Mouse (Mus musculus): Measurements from ENCODE around the gene Gm17509. TPM values are rescaled to one million over a fixed set of nuclear protein-coding genes. Genes with fewer than 3 reads are reported as not detected.

The Gm17509 gene
- polyA plus RNA-seq, 1 experiment from 2014 or later, result 0.57 TPM

DNA sequence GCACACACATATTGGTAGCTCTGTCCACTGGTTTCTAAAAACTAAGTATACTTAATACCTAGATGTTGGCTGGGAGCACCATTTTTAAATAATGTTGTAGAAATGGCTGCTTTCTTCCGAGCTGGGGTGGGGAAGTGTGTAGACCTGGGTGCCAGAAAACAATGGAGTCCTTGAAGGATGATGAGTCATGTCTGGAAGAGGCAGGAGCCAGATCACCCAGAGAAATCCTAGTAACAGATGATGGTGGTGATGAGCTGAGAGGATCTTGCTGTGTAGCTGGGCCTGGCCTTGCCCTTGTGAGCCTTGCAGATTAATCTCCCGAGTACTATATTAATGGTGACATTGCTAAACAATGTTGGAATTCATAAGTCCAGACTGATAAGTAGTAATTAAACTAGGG lies 4.0 kb upstream of the Gm17509 start:
- Histone ChIP-seq H3K9ac (no peak overlapping the region), H3K4me1 (replicated peaks) (peaks cover 23% of the 10 kb centered on the region), H3K27ac (no peak overlapping the region), H3K4me2 (no peak overlapping the region), H3K36me3 (no peaks in the 10 kb centered on the region), H3K27me3 (no peaks in the 10 kb centered on the region), H3K9me3 (no peaks in the 10 kb centered on the region), H3K4me3 (no peak overlapping the region)
- WGBS, result 83% methylated on average over 2 of the region's 2 CpGs
- ATAC-seq (ENCODE audit: low FRiP score), result no peak

- Histone ChIP-seq H3K4me3 (no peak overlapping the region), H3K9me3 (no peaks in the 10 kb centered on the region), H3K4me2 (no peak overlapping the region), H3K4me1 (replicated peaks) (peaks cover 28% of the 10 kb centered on the region), H3K36me3 (no peaks in the 10 kb centered on the region), H3K27ac (no peak overlapping the region), H3K27me3 (no peaks in the 10 kb centered on the region), H3K9ac (no peak overlapping the region)
- no peak for ATAC-seq (ENCODE audit: low FRiP score)
- 61% methylated on average over 5 of the region's 5 CpGs for WGBS
These were observed 2.2 kb upstream of the Gm17509 start for GRCm38 (mm10) chr13:117223125-117223524.

DNA sequence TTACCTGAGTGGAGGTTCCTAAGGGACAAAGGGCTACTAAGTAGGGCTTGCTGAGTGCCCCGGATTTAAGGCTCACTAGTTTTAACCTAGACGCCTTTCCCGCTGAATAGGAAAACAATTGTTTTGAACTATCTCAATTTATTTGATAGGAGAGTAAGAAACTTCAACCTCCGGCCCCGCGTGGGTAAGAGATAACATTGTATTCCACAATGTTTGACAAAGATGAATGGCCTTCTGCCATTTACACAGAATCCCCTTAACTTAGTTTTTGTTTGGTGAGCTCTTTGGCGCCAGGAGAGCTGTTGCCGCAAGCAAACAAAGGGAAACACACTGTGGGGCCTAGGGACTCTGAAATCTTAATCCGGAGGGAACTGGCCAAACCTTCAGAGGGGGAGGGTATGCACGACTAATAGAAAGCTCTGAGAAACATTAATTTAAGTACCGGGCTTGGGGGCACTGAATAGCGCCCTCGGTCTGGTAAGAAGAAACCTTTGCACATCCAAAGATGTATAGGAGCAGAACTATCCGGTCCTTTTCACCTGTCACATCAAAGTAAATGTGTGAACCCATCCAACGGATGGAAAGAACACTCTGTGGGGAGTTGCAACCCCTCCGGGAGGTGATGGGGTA lies 889 bp downstream of the Gm17509 start:
- 2% methylated on average over 16 of the region's 16 CpGs for WGBS
- Histone ChIP-seq H3K27ac (peak overlapping the region; percentile 85), H3K9ac (peak overlapping the region; percentile 88), H3K36me3 (no peaks in the 10 kb centered on the region), H3K4me1 (replicated peaks) (peaks cover 28% of the 10 kb centered on the region), H3K4me3 (peak overlapping the region; percentile 70), H3K9me3 (no peaks in the 10 kb centered on the region), H3K27me3 (no peaks in the 10 kb centered on the region), H3K4me2 (peak overlapping the region; percentile 66)
- ATAC-seq (ENCODE audit: low FRiP score), result no peak; the same call in none of the 2 replicates

GRCm38 (mm10) chr13:117218092-117218491 lies 2.8 kb downstream of the Gm17509 start:
- Histone ChIP-seq H3K4me1 (replicated peaks) (peaks cover 28% of the 10 kb centered on the region), H3K27me3 (no peaks in the 10 kb centered on the region), H3K9ac (no peak overlapping the region), H3K9me3 (no peaks in the 10 kb centered on the region), H3K4me2 (no peak overlapping the region), H3K4me3 (no peak overlapping the region), H3K36me3 (no peaks in the 10 kb centered on the region), H3K27ac (no peak overlapping the region)
- WGBS, result 84% methylated on average over 2 of the region's 2 CpGs
- no peak for ATAC-seq (ENCODE audit: low FRiP score)

- ATAC-seq (ENCODE audit: low FRiP score), result no peak
- WGBS, result 66% methylated on average over 11 of the region's 11 CpGs
- Histone ChIP-seq H3K9ac (no peak overlapping the region), H3K4me1 (replicated peaks) (peaks cover 28% of the 10 kb centered on the region), H3K9me3 (no peaks in the 10 kb centered on the region), H3K4me3 (no peak overlapping the region), H3K27ac (no peak overlapping the region), H3K27me3 (no peaks in the 10 kb centered on the region), H3K4me2 (no peak overlapping the region), H3K36me3 (no peaks in the 10 kb centered on the region)
These were observed 3.3 kb downstream of the Gm17509 start for GRCm38 (mm10) chr13:117217621-117218020.

DNA sequence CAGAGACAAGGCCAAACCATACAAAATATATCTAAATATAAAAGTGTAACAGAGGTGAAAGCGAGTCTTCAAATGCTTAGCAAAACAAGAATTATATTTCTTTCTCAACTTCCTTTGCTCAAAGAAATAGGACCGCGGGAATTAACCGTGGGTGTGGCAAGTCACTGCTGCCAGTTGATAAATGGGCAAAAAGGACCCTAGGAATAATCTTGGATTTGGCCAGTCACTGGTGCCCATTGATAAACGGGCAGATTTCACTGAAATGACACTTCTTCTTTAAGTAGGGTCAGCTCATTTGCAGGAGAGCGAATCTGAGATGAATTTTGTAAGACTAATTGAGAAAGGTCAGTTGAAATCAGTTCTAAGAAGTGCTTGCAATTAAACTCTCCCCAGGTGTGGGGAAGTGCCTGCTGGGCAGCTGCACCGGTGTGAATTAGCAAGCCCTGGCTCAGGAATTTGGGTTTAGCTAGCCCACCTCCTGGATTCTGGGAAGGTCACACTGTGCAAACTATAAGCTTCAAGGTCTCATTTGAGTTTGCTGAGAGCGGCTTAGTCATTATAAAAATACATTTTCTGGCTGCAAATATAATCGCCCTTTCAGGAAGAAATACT lies 4.0 kb downstream of the Gm17509 start:
- WGBS, result 26% methylated on average over 9 of the region's 9 CpGs
- peaks cover 21% of the 10 kb centered on the region for H3K4me1 ChIP-seq (replicated peaks)

DNA sequence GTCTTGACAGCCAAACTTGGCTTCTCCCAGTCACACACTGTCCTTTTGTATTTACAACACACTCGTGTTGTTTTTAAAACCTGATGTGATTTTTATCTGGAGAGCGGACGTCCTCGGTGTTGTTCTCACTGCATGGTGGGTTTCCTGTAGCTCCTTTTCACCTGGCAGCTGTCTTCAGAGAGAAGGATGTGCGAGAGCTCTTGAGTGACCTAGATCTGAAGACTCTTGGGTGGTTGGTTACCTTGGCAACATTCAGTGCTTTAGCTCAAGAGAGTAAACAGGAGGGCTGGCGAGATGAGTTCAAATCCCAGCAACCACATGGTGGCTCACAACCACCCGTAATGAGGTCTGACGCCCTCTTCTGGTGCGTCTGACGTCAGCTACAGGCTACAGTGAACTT lies 4.7 kb downstream of the Gm17509 start:
- WGBS, result 14% methylated on average over 10 of the region's 10 CpGs

More for the DNA sequence above, 4.0 kb downstream of the Gm17509 start:
- Histone ChIP-seq H3K4me2 (no peak overlapping the region), H3K9ac (no peak overlapping the region), H3K9me3 (no peaks in the 10 kb centered on the region), H3K27me3 (no peaks in the 10 kb centered on the region), H3K27ac (no peak overlapping the region), H3K4me3 (no peak overlapping the region), H3K36me3 (no peaks in the 10 kb centered on the region)
- no peak for ATAC-seq (ENCODE audit: low FRiP score)

GRCm38 (mm10) chr13:117215481-117215880 lies 5.4 kb downstream of the Gm17509 start:
- no peak overlapping the region for H3K4me2 ChIP-seq
- peaks cover 11% of the 10 kb centered on the region for H3K4me1 ChIP-seq (replicated peaks)
- H3K9ac ChIP-seq, result no peak overlapping the region
- no peaks in the 10 kb centered on the region for H3K27me3 ChIP-seq
- H3K4me3 ChIP-seq, result no peak overlapping the region
- ATAC-seq (ENCODE audit: low FRiP score), result no peak
- no peaks in the 10 kb centered on the region for H3K36me3 ChIP-seq
- no peaks in the 10 kb centered on the region for H3K9me3 ChIP-seq
- WGBS, result 4% methylated on average over 10 of the region's 10 CpGs
- H3K27ac ChIP-seq, result no peak overlapping the region

More for the DNA sequence above, 4.7 kb downstream of the Gm17509 start:
- H3K36me3 ChIP-seq, result no peaks in the 10 kb centered on the region
- H3K27me3 ChIP-seq, result no peaks in the 10 kb centered on the region
- no peak for ATAC-seq (ENCODE audit: low FRiP score)
- peaks cover 13% of the 10 kb centered on the region for H3K4me1 ChIP-seq (replicated peaks)
- H3K27ac ChIP-seq, result no peak overlapping the region
- no peak overlapping the region for H3K4me2 ChIP-seq
- no peak overlapping the region for H3K9ac ChIP-seq
- no peak overlapping the region for H3K4me3 ChIP-seq
- H3K9me3 ChIP-seq, result no peaks in the 10 kb centered on the region

DNA sequence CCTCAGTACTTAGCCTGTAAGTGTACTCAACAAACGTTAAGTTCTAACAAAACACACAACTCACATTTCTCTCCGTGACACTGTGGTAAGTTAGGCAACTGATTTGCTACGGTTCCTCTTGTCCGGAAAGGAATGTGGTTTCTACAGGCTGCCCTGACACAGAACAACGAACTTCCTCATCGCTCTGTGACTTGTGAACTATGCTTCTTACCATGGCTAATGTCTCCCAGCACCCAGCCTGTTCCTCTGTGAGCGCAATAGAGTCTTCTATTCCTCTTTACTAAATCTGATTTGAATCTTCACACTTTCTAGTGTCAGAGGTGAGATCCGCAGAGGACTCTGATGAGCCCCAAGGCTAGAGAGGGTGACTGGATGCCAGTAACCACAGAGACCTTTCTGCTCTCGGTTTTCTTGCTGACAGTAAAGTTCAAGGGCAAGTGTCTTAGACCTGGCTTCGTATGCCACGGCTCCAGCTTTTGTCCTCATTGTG lies 9.4 kb downstream of the Gm17509 start:
- H3K9me3 ChIP-seq, result no peaks in the 10 kb centered on the region
- no peak overlapping the region for H3K9ac ChIP-seq
- no peaks in the 10 kb centered on the region for H3K36me3 ChIP-seq
- no peak for ATAC-seq (ENCODE audit: low FRiP score)
- H3K4me2 ChIP-seq, result no peak overlapping the region
- no peak overlapping the region for H3K4me3 ChIP-seq
- 53% methylated on average over 11 of the region's 11 CpGs for WGBS
- no peaks in the 10 kb centered on the region for H3K27me3 ChIP-seq
- H3K4me1 ChIP-seq (replicated peaks), result no peaks in the 10 kb centered on the region; the same call in 1 of the 2 replicates
- H3K27ac ChIP-seq, result no peak overlapping the region

DNA sequence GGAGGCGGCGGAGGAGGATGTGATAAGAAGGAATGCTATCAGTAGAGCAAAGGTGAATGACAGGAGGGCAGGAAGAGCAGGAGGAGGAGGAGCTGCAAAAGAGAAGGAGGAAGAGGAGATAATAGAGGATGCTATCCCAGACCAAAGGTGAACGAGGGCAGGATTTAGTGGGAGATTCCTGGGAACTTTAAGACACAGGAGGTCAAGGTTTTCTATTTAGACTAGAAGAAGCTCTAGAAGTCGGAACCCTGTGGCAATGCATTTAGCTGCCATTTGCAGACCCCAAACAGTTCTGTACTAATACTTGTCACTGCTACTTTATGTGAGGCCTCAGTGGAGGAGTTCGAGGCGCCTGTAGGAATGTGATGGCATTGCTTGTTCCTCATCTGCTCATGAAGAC lies 12.6 kb downstream of the Gm17509 start, which contains the start of gene Emb:
Emb (plus strand) TSS at position 301 of the 400 bp plus-strand sequence.
- H3K9ac ChIP-seq, result no peak within 1 kb of the TSS
- WGBS, result 83% methylated on average over 6 of the region's 6 CpGs
- H3K27me3 ChIP-seq, result no peaks in the 10 kb centered on the region
- no peak within 1 kb of the TSS for H3K4me3 ChIP-seq
- H3K4me1 ChIP-seq (replicated peaks), result no peaks in the 10 kb centered on the region
- no peak for ATAC-seq (ENCODE audit: low FRiP score)
- H3K27ac ChIP-seq, result no peak within 1 kb of the TSS
- no peaks in the 10 kb centered on the region for H3K9me3 ChIP-seq
- no peak within 1 kb of the TSS for H3K4me2 ChIP-seq
- no peaks in the 10 kb centered on the region for H3K36me3 ChIP-seq

GRCm38 (mm10) chr13:117206066-117206465 lies 14.8 kb downstream of the Gm17509 start:
- no peaks in the 10 kb centered on the region for H3K36me3 ChIP-seq
- H3K4me1 ChIP-seq (replicated peaks), result no peaks in the 10 kb centered on the region
- H3K27ac ChIP-seq, result no peak overlapping the region
- no peak for ATAC-seq (ENCODE audit: low FRiP score)
- no peak overlapping the region for H3K4me2 ChIP-seq
- no peak overlapping the region for H3K4me3 ChIP-seq
- no peaks in the 10 kb centered on the region for H3K9me3 ChIP-seq
- H3K9ac ChIP-seq, result no peak overlapping the region
- no peaks in the 10 kb centered on the region for H3K27me3 ChIP-seq
- WGBS, result 93% methylated on average over 8 of the region's 8 CpGs

DNA sequence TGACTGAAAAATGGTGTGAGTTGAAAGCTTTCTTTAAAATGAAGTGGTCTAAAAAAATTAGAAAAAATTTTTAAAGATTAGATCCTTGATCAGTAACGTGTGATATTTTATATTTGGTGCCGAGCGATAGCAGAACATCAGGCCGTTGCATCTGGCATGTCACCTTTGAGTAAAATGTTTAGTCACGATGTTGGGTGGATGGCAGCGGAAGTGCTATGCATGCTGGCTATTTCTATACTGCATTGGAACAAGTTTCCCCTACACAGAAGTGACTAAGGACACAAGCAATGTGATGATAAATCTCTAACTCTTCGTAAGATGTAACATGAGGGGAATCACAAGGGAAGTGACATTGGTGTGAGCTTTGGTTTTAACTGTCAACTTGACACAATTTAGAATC lies 16.2 kb downstream of the Gm17509 start:
- no peaks in the 10 kb centered on the region for H3K9me3 ChIP-seq
- H3K9ac ChIP-seq, result no peak overlapping the region
- no peak overlapping the region for H3K4me2 ChIP-seq
- H3K4me3 ChIP-seq, result no peak overlapping the region
- no peaks in the 10 kb centered on the region for H3K36me3 ChIP-seq
- no peaks in the 10 kb centered on the region for H3K27me3 ChIP-seq
- no peak overlapping the region for H3K27ac ChIP-seq
- ATAC-seq (ENCODE audit: low FRiP score), result no peak
- H3K4me1 ChIP-seq (replicated peaks), result no peaks in the 10 kb centered on the region
- WGBS, result 97% methylated on average over 7 of the region's 7 CpGs
